Mouse (Mus musculus) ES-E14 (cell line): Measurements from ENCODE around the gene Zfp503. TPM values are rescaled to one million over a fixed set of nuclear protein-coding genes. Genes with fewer than 3 reads are reported as not detected.
A peak's percentile ranks its signal among the peaks of the same experiment; 100 is the strongest.

Experiments
- DNase-seq: peaks from one replicate; pipeline ENCODE4 v3.0.0-alpha.2; 2013; ENCODE audit warnings: low read depth, low spot score
- H3K27ac ChIP-seq: 2 replicates; pipeline ENCODE4 v1.5.1; 2012; ENCODE audit warnings: low read depth, mild to moderate bottlenecking, low read length, moderate library complexity, mixed read lengths; ENCODE audit not compliant: poor library complexity, insufficient read depth, severe bottlenecking
- H3K36me3 ChIP-seq: 2 replicates; pipeline ENCODE4 v1.6.1; 2012; ENCODE audit warnings: mild to moderate bottlenecking, low read length, moderate library complexity, mixed read lengths; ENCODE audit not compliant: control insufficient read depth, poor library complexity, insufficient read depth, severe bottlenecking
- H3K4me1 ChIP-seq, 2 experiments: fragments of 150-350 bp in 1 of 2; sonication (generic) in 1 of 2; 2 replicates each; pipeline ENCODE4 v1.6.1; 2012; ENCODE audit warnings: low read length in 2 of 2, mild to moderate bottlenecking in 1 of 2, mixed read lengths in 1 of 2; ENCODE audit not compliant: control insufficient read depth in 2 of 2, insufficient read depth in 2 of 2, poor library complexity in 1 of 2
- H3K4me3 ChIP-seq, 2 experiments: fragments of 150-350 bp in 1 of 2; sonication (generic) in 1 of 2; 2 replicates each; pipeline ENCODE4 v1.5.1; 2012; ENCODE audit warnings: low read length in 2 of 2, low read depth in 1 of 2, mild to moderate bottlenecking in 1 of 2, mixed read lengths in 1 of 2; ENCODE audit not compliant: insufficient read depth in 1 of 2, poor library complexity in 1 of 2, severe bottlenecking in 1 of 2
- H3K9ac ChIP-seq: 2 replicates; pipeline ENCODE4 v1.6.1; 2012; ENCODE audit warnings: low read depth, mild to moderate bottlenecking, low read length, mixed read lengths; ENCODE audit not compliant: poor library complexity, insufficient read depth, severe bottlenecking
- H3K9me3 ChIP-seq: fragments of 150-350 bp; sonication (generic); 2 replicates; pipeline ENCODE4 v1.6.1; 2012; ENCODE audit warnings: low read depth, mild to moderate bottlenecking, low read length; ENCODE audit not compliant: control insufficient read depth, insufficient read depth
- CHD2 ChIP-seq: IDR thresholded peaks from 2 replicates; pipeline ENCODE4 v1.6.1; 2014; ENCODE audit warnings: mild to moderate bottlenecking, low read depth, low read length, inconsistent platforms
- HCFC1 ChIP-seq: IDR thresholded peaks from 2 replicates; pipeline ENCODE4 v1.6.1; 2012; ENCODE audit warnings: low read length, inconsistent platforms, borderline replicate concordance; ENCODE audit not compliant: insufficient read depth
- MAFK ChIP-seq: IDR thresholded peaks from 2 replicates; pipeline ENCODE4 v1.6.1; 2014; ENCODE audit warnings: mild to moderate bottlenecking, low read depth, low read length, inconsistent platforms; ENCODE audit not compliant: insufficient read depth
- ZC3H11A ChIP-seq: IDR thresholded peaks from 2 replicates; pipeline ENCODE4 v1.6.1; 2012; ENCODE audit warnings: low read depth, mild to moderate bottlenecking, inconsistent platforms, low read length, borderline replicate concordance
- ZNF384 ChIP-seq: IDR thresholded peaks from 2 replicates; pipeline ENCODE4 v1.6.1; 2012; ENCODE audit warnings: low read depth, low read length, inconsistent platforms
- in situ Hi-C, 2 experiments: fragments of 600-800 bp; cut with MboI; formaldehyde crosslinking; loops; one replicate each; pipeline ENCODE4 v1.15.1; 2025; ENCODE audit warnings: low sequenced_read_pairs in 2 of 2, inconsistent platforms in 1 of 2; ENCODE audit not compliant: unreplicated experiment in 2 of 2
- total RNA-seq: library from RNA; depleted of rRNA; stranded (reverse); fragments of 300-350 nt; gene quantifications from 2 replicates; pipeline ENCODE4 v1.2.3, GENCODE M21; 2012

The Zfp503 gene
- total RNA-seq, 1 experiment, result 1.2 TPM

DNA sequence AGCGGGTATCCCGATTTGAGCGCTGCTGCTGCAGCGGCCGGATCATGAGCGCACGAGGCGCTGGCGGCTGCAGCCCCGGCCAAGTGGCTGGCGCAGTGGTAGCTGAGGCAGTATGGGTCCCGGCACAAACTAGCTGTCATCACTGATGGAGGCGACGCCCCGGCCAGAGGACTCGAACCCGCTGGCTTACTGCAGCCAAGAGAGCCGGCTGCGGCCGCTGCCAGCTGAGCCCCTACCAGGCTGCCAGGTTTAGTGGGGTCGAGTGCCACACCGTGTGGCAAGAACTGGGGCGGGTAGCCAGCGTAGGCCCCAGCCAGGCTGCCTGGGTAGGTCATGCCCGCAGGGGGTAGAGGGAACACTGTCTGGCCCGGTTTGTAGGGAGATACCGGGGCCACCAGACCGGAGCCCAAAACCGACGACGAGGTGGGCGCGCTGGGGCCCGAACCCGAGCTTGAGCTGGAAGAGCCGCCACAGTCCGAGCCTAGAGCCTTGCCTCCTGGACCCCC, 3.9 kb downstream of the Zfp503 start:
- Histone ChIP-seq H3K4me3 (peak overlapping the region; percentile 16 to 42), H3K9me3 (no peaks in the 10 kb centered on the region), H3K9ac (0 out of 2 replicates have a peak overlapping the region, but pooled peaks have one; percentile 4), H3K4me1 (peaks cover 0 to 17% of the 10 kb centered on the region in 2 experiments; a peak in 2 of 4 replicates), H3K27ac (no peak overlapping the region), H3K36me3 (no peaks in the 10 kb centered on the region)
- in situ Hi-C loops, result loop anchor here (25.0 kb wide), 2 partner anchors 827 to 1427 kb away; no protein-coding TSS in a partner anchor
- TF ChIP-seq ZNF384 (no peak), ZC3H11A (no peak), CHD2 (no peak), HCFC1 (no peak), MAFK (no peak)
- no peak for DNase-seq

DNA sequence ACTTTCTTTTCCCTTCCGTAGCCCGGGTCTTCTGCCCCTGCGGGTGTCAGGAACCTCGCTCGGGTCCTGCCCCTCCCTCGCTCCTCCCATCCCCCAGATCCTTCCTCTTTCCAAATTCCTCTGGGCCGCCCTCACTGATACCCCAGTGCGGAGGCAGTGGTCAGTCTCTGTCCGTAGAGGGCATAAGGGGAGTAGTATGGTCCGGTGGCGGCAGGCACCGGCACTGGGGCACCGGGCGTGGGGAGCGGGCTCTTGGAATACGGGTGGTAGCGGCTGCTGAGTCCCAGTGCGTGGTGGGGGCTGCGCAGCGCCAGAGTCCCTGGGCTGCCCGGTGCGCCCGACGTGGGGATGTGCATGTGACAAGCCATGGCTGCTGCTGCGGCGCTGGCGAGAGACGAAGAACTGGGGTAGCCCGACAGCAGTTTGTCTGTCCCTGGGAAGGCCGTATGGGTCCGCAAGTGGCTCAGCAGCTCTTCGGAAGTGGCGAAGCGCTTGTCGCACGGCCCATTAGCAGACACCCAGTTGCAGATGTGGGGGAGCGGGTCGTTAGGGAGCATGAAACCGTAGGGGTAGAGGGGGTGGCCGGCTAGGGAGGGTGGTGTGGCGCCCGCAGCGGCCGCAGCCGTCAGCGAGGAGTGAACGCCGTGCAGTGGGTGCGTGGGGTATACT, 4.5 kb downstream of the Zfp503 start:
- Histone ChIP-seq H3K4me1 (peaks cover 0 to 15% of the 10 kb centered on the region in 2 experiments; a peak in 2 of 4 replicates), H3K4me3 (peak overlapping the region; percentile 4 to 42; a peak in 3 of 4 replicates), H3K9me3 (no peaks in the 10 kb centered on the region), H3K36me3 (no peaks in the 10 kb centered on the region), H3K27ac (no peak overlapping the region), H3K9ac (no peak overlapping the region)
- in situ Hi-C loops, result loop anchor here (25.0 kb wide), 2 partner anchors 827 to 1427 kb away; no protein-coding TSS in a partner anchor
- no peak for DNase-seq
- no peak for TF ChIP-seq MAFK
- no peak for TF ChIP-seq HCFC1
- no peak for TF ChIP-seq ZNF384
- TF ChIP-seq CHD2, result no peak
- TF ChIP-seq ZC3H11A, result no peak

DNA sequence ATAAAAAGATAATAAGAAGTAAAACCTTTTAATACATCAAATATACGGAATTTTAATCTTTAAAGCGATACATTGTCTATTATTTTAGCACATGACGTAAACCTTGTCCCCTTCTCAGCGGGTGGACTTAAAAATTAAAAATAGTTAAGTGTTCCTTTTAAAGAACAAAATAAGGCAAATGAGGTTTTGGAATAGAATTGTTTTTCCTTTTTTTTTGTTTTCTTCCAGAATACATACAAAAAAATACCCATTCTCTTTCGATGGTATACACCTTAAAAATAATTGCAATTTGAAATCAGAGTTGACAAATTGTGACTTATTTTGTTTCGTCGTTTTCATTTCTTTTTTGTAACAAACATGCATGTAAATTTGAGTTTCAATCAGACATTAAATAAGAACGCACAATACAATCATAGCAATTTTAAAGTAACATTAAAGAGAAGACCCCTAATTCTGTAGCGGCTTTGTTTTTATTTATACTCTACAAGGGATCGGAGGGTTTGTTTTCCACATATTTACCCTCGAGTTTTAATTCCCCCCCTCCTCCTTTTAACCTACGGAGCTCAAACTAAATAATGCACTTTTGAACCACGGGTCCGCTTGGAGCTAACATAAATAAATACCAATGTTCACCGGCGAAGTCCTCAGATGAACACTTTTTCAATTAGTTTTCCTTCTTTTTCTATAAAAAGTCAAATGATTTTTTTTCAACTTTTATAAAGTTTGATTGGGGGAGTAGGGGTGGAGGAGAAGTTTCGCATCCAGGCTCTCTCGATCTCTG, 5.3 kb downstream of the Zfp503 start:
- peaks cover 0 to 8% of the 10 kb centered on the region in 2 experiments; a peak in 1 of 4 replicates for H3K4me1 ChIP-seq
- H3K9me3 ChIP-seq, result no peaks in the 10 kb centered on the region
- no peak overlapping the region for H3K9ac ChIP-seq
- H3K27ac ChIP-seq, result no peak overlapping the region
- in situ Hi-C loops, result loop anchor here (25.0 kb wide), 2 partner anchors 828 to 1428 kb away; no protein-coding TSS in a partner anchor
- H3K36me3 ChIP-seq, result no peaks in the 10 kb centered on the region
- H3K4me3 ChIP-seq, result no peak overlapping the region
- DNase-seq, result no peak
- no peak for TF ChIP-seq HCFC1
- TF ChIP-seq MAFK, result no peak
- TF ChIP-seq ZC3H11A, result no peak

DNA sequence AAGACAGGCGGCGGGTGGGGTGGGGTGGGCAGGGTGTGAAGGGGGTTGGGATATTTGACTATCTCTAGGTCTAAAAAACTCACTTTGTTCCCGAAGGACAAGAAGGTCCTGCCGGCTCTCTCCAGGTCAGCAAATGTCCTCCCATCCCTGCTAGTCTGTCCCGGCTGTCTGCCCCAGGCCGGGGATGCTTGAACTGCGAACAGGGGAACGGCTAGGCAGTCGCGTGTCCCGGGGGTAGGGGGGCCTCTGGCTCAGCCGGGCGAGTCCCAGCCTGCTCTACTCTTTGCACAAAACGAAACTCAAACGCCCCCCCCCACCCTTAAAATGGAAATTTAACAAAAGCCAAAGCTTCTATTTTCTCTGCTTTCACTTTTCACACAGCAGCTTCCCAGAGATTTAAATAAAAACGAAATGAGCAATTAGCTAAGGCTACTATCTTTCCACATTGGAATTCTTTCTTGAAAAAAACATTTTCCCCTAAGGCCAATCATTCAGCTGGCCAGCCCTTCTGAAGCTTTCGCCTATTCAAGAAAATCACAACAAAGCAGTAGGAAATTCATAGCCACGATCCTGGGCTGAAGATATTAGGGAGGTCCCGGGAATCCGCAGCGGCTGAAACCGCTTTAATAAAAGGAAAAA, 6.0 kb downstream of the Zfp503 start:
- Histone ChIP-seq H3K27ac (no peak overlapping the region), H3K4me3 (no peak overlapping the region), H3K36me3 (no peaks in the 10 kb centered on the region), H3K4me1 (peaks cover 0 to 7% of the 10 kb centered on the region in 2 experiments; a peak in 1 of 4 replicates), H3K9me3 (no peaks in the 10 kb centered on the region), H3K9ac (no peak overlapping the region)
- DNase-seq, result no peak
- no peak for TF ChIP-seq MAFK
- no peak for TF ChIP-seq ZC3H11A
- TF ChIP-seq CHD2, result no peak
- TF ChIP-seq HCFC1, result no peak
- no peak for TF ChIP-seq ZNF384
- in situ Hi-C loops, result loop anchor here (25.0 kb wide), 2 partner anchors 829 to 1429 kb away; no protein-coding TSS in a partner anchor
